In genomic region chr5:23473098-23473873, GRCm38 (mm10) we compare ENCODE assay signal across 12 mouse cellular contexts. TPM values are rescaled to one million over a fixed set of nuclear protein-coding genes. Genes with fewer than 3 reads are reported as not detected.
DNase-seq lines count a peak whose midpoint lies in the region; ATAC-seq and TF ChIP-seq lines count a peak whose summit lies in the region.
"Had no signal": no experiment of that assay in that cellular context is flagged by ENCODE, and none has a peak within 500 bp of the region (broad histone marks: within the 10 kb centered on the region; RNA-seq: fewer than 3 reads in every experiment).

No protein-coding gene starts in this region.

- ATAC-seq in hindbrain, postnatal 0 days, result no peak
- peak; percentile 22; the same call in 1 of the 2 replicates for ATAC-seq in granulocyte monocyte progenitor cell, adult 5-6 weeks (replicated peaks; ENCODE audit: poor library complexity, severe bottlenecking)
- ATAC-seq in forebrain, embryonic 12.5 days (ENCODE audit: low FRiP score), result no peak

- no peak overlapping the region for H3K27ac ChIP-seq in hindbrain, postnatal 0 days
- no peak overlapping the region for H3K27ac ChIP-seq in hindbrain, embryonic 10.5 days
- H3K27ac ChIP-seq in thymus, adult 2 months (ENCODE audit: control insufficient read depth, insufficient read depth, low read length), result no peak overlapping the region
- no peak overlapping the region for H3K27ac ChIP-seq in forebrain, embryonic 12.5 days
- H3K27ac ChIP-seq: hindbrain, embryonic 12.5 days had no signal

- no peak overlapping the region for H3K4me3 ChIP-seq in hindbrain, postnatal 0 days (ENCODE audit: low read length)
- H3K4me3 ChIP-seq in hindbrain, embryonic 10.5 days, result no peak overlapping the region
- no peak overlapping the region for H3K4me3 ChIP-seq in thymus, adult 2 months (ENCODE audit: control insufficient read depth, insufficient read depth, low read length)
- no peak overlapping the region for H3K4me3 ChIP-seq in forebrain, embryonic 12.5 days (replicated peaks)
- H3K4me3 ChIP-seq: hindbrain, embryonic 12.5 days had no signal

- H3K36me3 ChIP-seq in hindbrain, postnatal 0 days (ENCODE audit: insufficient read depth, low read length), result peaks cover 8% of the 10 kb centered on the region
- H3K36me3 ChIP-seq in hindbrain, embryonic 10.5 days, result peaks cover 92% of the 10 kb centered on the region
- H3K36me3 ChIP-seq in thymus, adult 2 months (ENCODE audit: control insufficient read depth, insufficient read depth, low read length), result peaks cover 53% of the 10 kb centered on the region
- peaks cover 47% of the 10 kb centered on the region for H3K36me3 ChIP-seq in forebrain, embryonic 12.5 days (replicated peaks)

- WGBS in hindbrain, postnatal 0 days, result 70% methylated on average over 6 of the region's 6 CpGs
- WGBS in hindbrain, embryonic 10.5 days, result 76% methylated on average over 6 of the region's 6 CpGs
- WGBS in thymus, adult 2 months, result 72% methylated on average over 6 of the region's 6 CpGs
- 80% methylated on average over 6 of the region's 6 CpGs for WGBS in forebrain, embryonic 12.5 days

- no peak overlapping the region for H3K4me2 ChIP-seq in hindbrain, postnatal 0 days (ENCODE audit: low read depth, low read length)
- no peak overlapping the region for H3K4me2 ChIP-seq in forebrain, embryonic 12.5 days
- H3K4me2 ChIP-seq: hindbrain, embryonic 12.5 days had no signal

- no peaks in the 10 kb centered on the region for H3K27me3 ChIP-seq in hindbrain, postnatal 0 days (ENCODE audit: insufficient read depth, low read length)
- H3K27me3 ChIP-seq in hindbrain, embryonic 10.5 days (ENCODE audit: insufficient read depth, poor library complexity, severe bottlenecking), result no peaks in the 10 kb centered on the region
- no peaks in the 10 kb centered on the region for H3K27me3 ChIP-seq in thymus, adult 2 months (ENCODE audit: control insufficient read depth, insufficient read depth, low read length)
- no peaks in the 10 kb centered on the region for H3K27me3 ChIP-seq in forebrain, embryonic 12.5 days
- H3K27me3 ChIP-seq: hindbrain, embryonic 12.5 days had no signal

- H3K4me1 ChIP-seq in hindbrain, postnatal 0 days (ENCODE audit: insufficient read depth, low read length), result no peaks in the 10 kb centered on the region
- H3K4me1 ChIP-seq in hindbrain, embryonic 10.5 days (replicated peaks), result no peaks in the 10 kb centered on the region
- no peaks in the 10 kb centered on the region for H3K4me1 ChIP-seq in thymus, adult 2 months (replicated peaks; ENCODE audit: control insufficient read depth, insufficient read depth, low read length)
- no peaks in the 10 kb centered on the region for H3K4me1 ChIP-seq in forebrain, embryonic 12.5 days
- H3K4me1 ChIP-seq: hindbrain, embryonic 12.5 days had no signal

- no peak overlapping the region for H3K9ac ChIP-seq in hindbrain, postnatal 0 days (replicated peaks; ENCODE audit: low read length)
- no peak overlapping the region for H3K9ac ChIP-seq in forebrain, embryonic 12.5 days
- H3K9ac ChIP-seq: hindbrain, embryonic 12.5 days had no signal

- H3K9me3 ChIP-seq in hindbrain, postnatal 0 days (ENCODE audit: low read length), result no peaks in the 10 kb centered on the region
- H3K9me3 ChIP-seq in hindbrain, embryonic 10.5 days, result no peaks in the 10 kb centered on the region
- H3K9me3 ChIP-seq in forebrain, embryonic 12.5 days, result no peaks in the 10 kb centered on the region
- H3K9me3 ChIP-seq: hindbrain, embryonic 12.5 days had no signal

- no peak for DNase-seq in hindbrain, postnatal 0 days (ENCODE audit: low spot score)
- DNase-seq in hindbrain, embryonic 10.5 days (ENCODE audit: low spot score), result no peak
- DNase-seq in thymus, adult 2 months, result peak; percentile 31
- DNase-seq in thymus, adult 18-20 months, result no peak
- no peak for DNase-seq in cerebellum, adult 9-10 months
- DNase-seq in gastrocnemius, adult 8-10 months (ENCODE audit: low spot score in 2 of 2), result no peak
- DNase-seq: cerebellum, postnatal 36 days; heart, adult 11 months; kidney, postnatal 25 days had no signal

- TF ChIP-seq POLR2A in thymus, adult 2 months (IDR thresholded peaks at IDR 0.05; ENCODE audit: control insufficient read depth, extremely low read depth, insufficient read depth, low read length, poor library complexity), result no peak

- peak; percentile 40 for TF ChIP-seq CTCF in hindbrain, postnatal 0 days (IDR thresholded peaks at IDR 0.05; ENCODE audit: low read depth)
- no peak for TF ChIP-seq CTCF in thymus, adult 2 months (IDR thresholded peaks at IDR 0.05; ENCODE audit: borderline replicate concordance, control insufficient read depth, extremely low read depth, insufficient read depth, low read length, poor library complexity)

RNA-seq across cellular contexts. Expression of gene Kmt2e, which starts 39.0 kb away (rescaled TPM):
- 44.7 and 51.2 TPM in 2 replicates for total RNA-seq in hindbrain, postnatal 0 days (2014; rRNA removed)
- 119 and 124 TPM in 2 replicates for polyA plus RNA-seq in hindbrain, postnatal 0 days (2015; fragmentation: Nextera tagmentation; extraction: Ambion mirVana)
- polyA plus RNA-seq in hindbrain, embryonic 10.5 days (2016; fragmentation: Nextera tagmentation; extraction: Ambion mirVana), result 92.9 and 96.0 TPM in 2 replicates
- polyA plus RNA-seq in thymus, adult 2 months (2012; rRNA removed), result 37.0 and 40.7 TPM in 2 replicates
- total RNA-seq in granulocyte monocyte progenitor cell, adult 5-6 weeks (2014; fragmentation: Nextera tagmentation), result 78.3 and 87.5 TPM in 2 replicates
- total RNA-seq in granulocyte monocyte progenitor cell, adult 5-6 weeks (2017), result 41.5 and 65.1 TPM in 2 replicates
- 10 to 100 TPM; 23.9 to 33.7 (median 28.2) TPM for total RNA-seq in gastrocnemius, adult 8-10 months (2022)
- polyA plus RNA-seq in forebrain, embryonic 12.5 days (2016; fragmentation: Nextera tagmentation; extraction: Ambion mirVana), result 138 and 146 TPM in 2 replicates
